Mouse (Mus musculus): Measurements from ENCODE around the gene Brsk1.

GRCm38 (mm10) chr7:4641956-4642355 is 48.4 kb upstream of the Brsk1 start:
- TF ChIP-seq POLR2A (IDR thresholded peaks at IDR 0.05; ENCODE audit: low read depth, low read length) (no peak), CTCF (IDR thresholded peaks at IDR 0.05; ENCODE audit: borderline replicate concordance, insufficient read depth, low read length) (no peak)

Data from embryonic fibroblast, embryonic 13.5 days (primary cell).